Mouse (Mus musculus) lung, postnatal 0 days (tissue): ENCODE measurements around the gene S100a6. TPM values are rescaled to one million over a fixed set of nuclear protein-coding genes. Genes with fewer than 3 reads are reported as not detected.

Experiments used
- ATAC-seq: fragments of 200-750 bp; cut with Nextera tagmentation; 2 replicates; pipeline ENCODE4 v1.8.0; 2017; ENCODE audit warnings: moderate library complexity
- DNase-seq: peaks from one replicate; pipeline ENCODE4 v3.0.0-alpha.2; 2016; ENCODE audit warnings: low spot score
- H3K27ac ChIP-seq: fragments of 300-500 bp; sonication (generic); 2 replicates; pipeline ENCODE4 v1.5.1; 2014; ENCODE audit warnings: antibody characterized with exemption, mild to moderate bottlenecking, low read length, mixed read lengths
- H3K27me3 ChIP-seq: fragments of 300-500 bp; sonication (generic); replicated peaks from 2 replicates; pipeline ENCODE4 v1.6.1; 2014; ENCODE audit warnings: low read length, mixed read lengths; ENCODE audit not compliant: insufficient read depth
- H3K36me3 ChIP-seq: fragments of 300-500 bp; sonication (generic); 2 replicates; pipeline ENCODE4 v1.6.1; 2014; ENCODE audit warnings: low read length, mixed read lengths; ENCODE audit not compliant: insufficient read depth
- H3K4me1 ChIP-seq: fragments of 300-500 bp; sonication (generic); 2 replicates; pipeline ENCODE4 v1.6.1; 2014; ENCODE audit warnings: antibody characterized with exemption, low read depth, low read length, mixed read lengths; ENCODE audit not compliant: insufficient read depth
- H3K4me2 ChIP-seq: fragments of 300-500 bp; sonication (generic); replicated peaks from 2 replicates; pipeline ENCODE4 v1.6.1; 2014; ENCODE audit warnings: low read depth, mild to moderate bottlenecking, low read length, moderate library complexity, mixed read lengths
- H3K4me3 ChIP-seq: fragments of 300-500 bp; sonication (generic); 2 replicates; pipeline ENCODE4 v1.5.1; 2014; ENCODE audit warnings: low read depth, low read length
- H3K9ac ChIP-seq: fragments of 300-500 bp; sonication (generic); replicated peaks from 2 replicates; pipeline ENCODE4 v1.6.1; 2014; ENCODE audit warnings: low read depth, mild to moderate bottlenecking
- H3K9me3 ChIP-seq: fragments of 300-500 bp; sonication (generic); 2 replicates; pipeline ENCODE4 v1.6.1; 2016; ENCODE audit warnings: low read length, mixed read lengths
- CTCF ChIP-seq: IDR thresholded peaks from 2 replicates; pipeline ENCODE4 v1.5.1; 2016; ENCODE audit warnings: antibody characterized with exemption, mild to moderate bottlenecking
- EP300 ChIP-seq: IDR thresholded peaks from 2 replicates; pipeline ENCODE4 v1.6.1; 2016; ENCODE audit warnings: antibody characterized with exemption, mild to moderate bottlenecking, control low read depth
- WGBS: fragments of 180-500 bp; shearing (Covaris S2); extraction: QIAGEN DNeasy Blood & Tissue Kit; methylation state at CpG from one replicate; pipeline ENCODE4 v1.1.7; 2014; 5-methylcytosine and 5-hydroxymethylcytosine counted together
- polyA plus RNA-seq: library from polyadenylated mRNA; unstranded; fragments of >200 nt; fragmentation: Nextera tagmentation; extraction: Ambion mirVana; gene quantifications from 2 replicates; pipeline ENCODE4 v1.2.1, GENCODE M21; 2015

S100a6 gene
- polyA plus RNA-seq, 1 experiment from 2014 or later = 1,618 TPM

- no peak overlapping the region for H3K4me2 ChIP-seq
- no peak overlapping the region for H3K9ac ChIP-seq
- no peak for TF ChIP-seq CTCF
- TF ChIP-seq EP300 = no peak
- WGBS = 26% methylated on average over 9 of the region's 9 CpGs
- DNase-seq = peak; percentile 42
- no peak for ATAC-seq
- H3K4me1 ChIP-seq = no peaks in the 10 kb centered on the region
- H3K27me3 ChIP-seq = no peaks in the 10 kb centered on the region
- no peak overlapping the region for H3K4me3 ChIP-seq
- H3K9me3 ChIP-seq = no peaks in the 10 kb centered on the region
- H3K36me3 ChIP-seq = no peaks in the 10 kb centered on the region
- no peak overlapping the region for H3K27ac ChIP-seq
Observed at GRCm38 (mm10) chr3:90626266-90627021, 13.8 kb downstream of the S100a6 start.

- H3K9me3 ChIP-seq = no peaks in the 10 kb centered on the region
- H3K27ac ChIP-seq = no peak overlapping the region
- DNase-seq (no peak), ATAC-seq (no peak)
- H3K4me1 ChIP-seq = no peaks in the 10 kb centered on the region
- no peak overlapping the region for H3K4me2 ChIP-seq
- no peaks in the 10 kb centered on the region for H3K27me3 ChIP-seq
- TF ChIP-seq CTCF (no peak), EP300 (no peak)
- no peaks in the 10 kb centered on the region for H3K36me3 ChIP-seq
- WGBS = 84% methylated on average over 5 of the region's 5 CpGs
- no peak overlapping the region for H3K9ac ChIP-seq
- H3K4me3 ChIP-seq = no peak overlapping the region
Observed at GRCm38 (mm10) chr3:90627366-90627765, 14.7 kb downstream of the S100a6 start.

- TF ChIP-seq CTCF (peak; percentile 75), EP300 (no peak)
- 74% methylated on average over 4 of the region's 4 CpGs for WGBS
- ATAC-seq = 0 out of 2 replicates have a peak, but pooled peaks have one; percentile 37
- Histone ChIP-seq H3K4me3 (no peak overlapping the region), H3K27ac (no peak overlapping the region), H3K36me3 (no peaks in the 10 kb centered on the region), H3K9me3 (no peaks in the 10 kb centered on the region), H3K4me2 (no peak overlapping the region), H3K9ac (no peak overlapping the region), H3K4me1 (no peaks in the 10 kb centered on the region), H3K27me3 (no peaks in the 10 kb centered on the region)
- peak; percentile 39 for DNase-seq
Observed at GRCm38 (mm10) chr3:90627807-90628206, 15.1 kb downstream of the S100a6 start.

DNA sequence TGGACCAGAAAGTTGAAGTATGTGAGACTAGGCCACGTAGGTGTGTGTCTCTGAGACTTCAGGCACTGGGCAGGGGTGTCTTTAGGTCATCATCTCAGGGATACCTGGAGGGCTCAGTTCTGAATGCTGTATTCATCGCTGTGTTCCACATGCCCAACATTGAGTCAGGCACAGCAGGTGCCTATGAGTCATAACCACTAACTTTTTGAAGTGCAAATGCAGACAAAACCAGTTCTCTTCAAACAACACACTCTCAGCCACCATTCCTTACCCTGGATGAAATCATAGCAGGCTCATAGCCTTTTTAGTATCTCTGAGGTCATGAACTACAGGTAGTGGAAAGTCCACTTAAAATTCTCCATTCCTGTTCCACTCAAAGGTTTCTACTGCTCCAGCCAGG is 16.6 kb downstream of the S100a6 start:
- Histone ChIP-seq H3K9me3 (no peaks in the 10 kb centered on the region), H3K4me1 (no peaks in the 10 kb centered on the region), H3K4me2 (no peak overlapping the region), H3K27me3 (no peaks in the 10 kb centered on the region), H3K27ac (no peak overlapping the region), H3K9ac (no peak overlapping the region), H3K4me3 (no peak overlapping the region), H3K36me3 (no peaks in the 10 kb centered on the region)
- DNase-seq = peak; percentile 76
- no peak for TF ChIP-seq CTCF
- TF ChIP-seq EP300 = no peak
- 63% methylated on average over 2 of the region's 2 CpGs for WGBS
- peak; percentile 83 for ATAC-seq

GRCm38 (mm10) chr3:90631984-90632383 is 19.3 kb downstream of the S100a6 start:
- Histone ChIP-seq H3K4me2 (no peak overlapping the region), H3K36me3 (no peaks in the 10 kb centered on the region), H3K9ac (no peak overlapping the region), H3K27me3 (no peaks in the 10 kb centered on the region), H3K4me3 (no peak overlapping the region), H3K9me3 (no peaks in the 10 kb centered on the region), H3K4me1 (no peaks in the 10 kb centered on the region), H3K27ac (no peak overlapping the region)
- DNase-seq = no peak
- TF ChIP-seq EP300 (no peak), CTCF (no peak)
- no peak for ATAC-seq
- 63% methylated on average over 2 of the region's 2 CpGs for whole genome bisulfite sequencing

DNA sequence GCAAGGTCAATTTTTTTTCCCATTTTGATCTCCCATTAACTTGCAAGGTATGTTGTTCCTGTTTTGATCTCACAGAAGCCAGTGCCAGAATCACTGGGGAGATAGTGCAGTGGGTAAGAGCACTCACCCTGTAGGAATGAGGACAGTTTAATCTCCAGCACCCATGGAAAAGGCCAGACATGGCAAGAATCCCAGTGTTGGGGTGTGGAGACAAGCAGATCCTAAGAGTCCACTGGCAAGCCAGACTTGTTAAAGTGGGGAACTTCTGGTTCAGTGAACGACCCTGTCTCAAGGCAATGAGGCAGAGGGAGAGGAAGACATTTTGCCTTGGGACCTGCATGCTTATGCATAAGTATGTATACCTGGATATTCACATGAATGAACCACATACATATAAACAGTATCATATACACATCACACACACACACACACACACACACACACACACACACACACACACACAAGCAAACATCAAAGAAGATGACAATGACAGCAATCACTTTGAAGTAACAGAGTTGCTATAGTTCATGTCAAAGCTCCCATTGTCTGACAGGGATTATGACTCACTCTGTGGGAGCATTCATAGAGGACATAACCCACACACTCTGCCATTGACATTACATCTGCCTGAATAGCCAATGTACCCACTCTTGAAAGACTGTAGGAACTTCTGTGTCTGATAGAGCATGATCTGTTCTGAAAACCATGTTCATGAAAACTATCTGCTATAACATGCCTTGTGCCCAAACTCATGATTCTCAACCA is 26.0 kb downstream of the S100a6 start:
- 60% methylated on average over 1 of the region's 1 CpGs for WGBS
- H3K4me3 ChIP-seq = no peak overlapping the region
- no peak overlapping the region for H3K27ac ChIP-seq
- H3K27me3 ChIP-seq = no peaks in the 10 kb centered on the region
- TF ChIP-seq CTCF = no peak
- no peak for TF ChIP-seq EP300
- H3K4me2 ChIP-seq = no peak overlapping the region
- no peak for DNase-seq
- H3K9me3 ChIP-seq = no peaks in the 10 kb centered on the region
- ATAC-seq = no peak
- no peaks in the 10 kb centered on the region for H3K4me1 ChIP-seq
- no peak overlapping the region for H3K9ac ChIP-seq
- H3K36me3 ChIP-seq = no peaks in the 10 kb centered on the region
